Comparison of ENCODE assay signal across 10 mouse cellular contexts in the genomic region with DNA sequence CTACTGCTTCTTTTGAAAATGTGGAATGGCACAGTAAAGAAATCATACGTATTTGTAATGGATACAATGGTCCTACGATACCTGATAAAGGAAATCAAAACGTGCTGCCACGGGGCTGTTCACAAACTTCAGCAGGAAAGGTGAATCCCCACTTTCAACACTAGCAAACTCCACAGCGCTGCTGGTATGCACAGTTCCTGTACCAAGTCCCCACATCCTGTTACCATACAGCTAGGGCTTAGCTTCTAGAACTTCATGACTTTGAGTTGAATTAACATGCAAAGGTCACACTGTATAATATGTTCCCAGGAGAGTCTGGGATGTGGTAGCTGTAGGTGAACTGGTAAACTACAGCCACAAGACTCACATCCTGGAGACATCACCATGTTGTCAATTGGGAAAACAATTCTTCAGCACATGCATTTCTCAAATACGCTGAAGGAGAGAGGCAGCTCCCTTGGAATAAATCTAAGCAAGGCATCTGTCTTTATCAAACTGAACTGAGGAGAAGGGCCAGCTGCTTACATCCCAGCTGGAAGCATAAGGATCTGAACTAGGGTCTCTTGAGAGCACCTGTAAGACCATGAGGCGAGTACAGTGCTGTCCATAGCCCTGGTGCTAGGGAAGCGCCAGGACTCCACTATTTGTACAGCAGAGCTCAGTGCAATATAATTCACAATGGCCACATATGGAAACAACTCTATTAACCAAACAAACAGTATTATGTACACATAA.
DNase-seq lines count a peak whose midpoint lies in the region; ATAC-seq and TF ChIP-seq lines count a peak whose summit lies in the region.
"Had no signal": no experiment of that assay in that cellular context is flagged by ENCODE, and none has a peak within 500 bp of the region (broad histone marks: within the 10 kb centered on the region; RNA-seq: fewer than 3 reads in every experiment).

No protein-coding gene starts in this region.

- no peaks in the 10 kb centered on the region for H3K27me3 ChIP-seq in embryonic facial prominence, embryonic 12.5 days
- H3K27me3 ChIP-seq in embryonic facial prominence, embryonic 10.5 days (replicated peaks; ENCODE audit: low read depth, poor library complexity, severe bottlenecking): no peaks in the 10 kb centered on the region
- no peaks in the 10 kb centered on the region for H3K27me3 ChIP-seq in liver, adult 2 months (ENCODE audit: control insufficient read depth, insufficient read depth, low read length)
- H3K27me3 ChIP-seq in liver, embryonic 11.5 days (replicated peaks; ENCODE audit: control insufficient read depth, insufficient read depth, low read length): no peaks in the 10 kb centered on the region
- H3K27me3 ChIP-seq in small intestine, adult 2 months (ENCODE audit: control insufficient read depth, insufficient read depth, low read length): no peaks in the 10 kb centered on the region
- H3K27me3 ChIP-seq: midbrain, embryonic 12.5 days had no signal

- H3K4me1 ChIP-seq in embryonic facial prominence, embryonic 12.5 days: peaks cover 50% of the 10 kb centered on the region
- H3K4me1 ChIP-seq in embryonic facial prominence, embryonic 10.5 days: peaks cover 52% of the 10 kb centered on the region
- H3K4me1 ChIP-seq in liver, adult 2 months (ENCODE audit: control insufficient read depth, insufficient read depth, low read length): peaks cover 6% of the 10 kb centered on the region
- peaks cover 20% of the 10 kb centered on the region for H3K4me1 ChIP-seq in liver, embryonic 11.5 days (replicated peaks; ENCODE audit: control insufficient read depth, insufficient read depth, low read length)
- H3K4me1 ChIP-seq in small intestine, adult 2 months (ENCODE audit: control insufficient read depth, insufficient read depth, insufficient read length, low read length): peaks cover 9% of the 10 kb centered on the region; the same call in 1 of the 2 replicates

- peaks cover 13% of the 10 kb centered on the region; the same call in 1 of the 2 replicates for H3K79me2 ChIP-seq in liver, adult 2 months (ENCODE audit: control insufficient read depth, insufficient read depth, low read length)

- H3K36me3 ChIP-seq in embryonic facial prominence, embryonic 12.5 days: peaks cover 7% of the 10 kb centered on the region; the same call in 1 of the 2 replicates
- peaks cover 10% of the 10 kb centered on the region for H3K36me3 ChIP-seq in embryonic facial prominence, embryonic 10.5 days (replicated peaks)
- peaks cover 7% of the 10 kb centered on the region for H3K36me3 ChIP-seq in liver, adult 2 months (ENCODE audit: control insufficient read depth, insufficient read depth, low read length)
- H3K36me3 ChIP-seq in liver, embryonic 11.5 days (ENCODE audit: control insufficient read depth, insufficient read depth, low read length): no peaks in the 10 kb centered on the region
- peaks cover 2% of the 10 kb centered on the region; the same call in 1 of the 2 replicates for H3K36me3 ChIP-seq in small intestine, adult 2 months (ENCODE audit: control insufficient read depth, insufficient read depth, low read length)

- TF ChIP-seq CTCF in liver, adult 2 months (IDR thresholded peaks at IDR 0.05; ENCODE audit: low read depth, low read length): no peak
- no peak for TF ChIP-seq CTCF in small intestine, adult 2 months (IDR thresholded peaks at IDR 0.05; ENCODE audit: extremely low read depth, insufficient read length, insufficient replicate concordance, low read depth, low read length)

- H3K27ac ChIP-seq in embryonic facial prominence, embryonic 12.5 days: 0 out of 2 replicates have a peak overlapping the region, but pooled peaks have one; percentile 31
- no peak overlapping the region for H3K27ac ChIP-seq in embryonic facial prominence, embryonic 10.5 days (replicated peaks)
- H3K27ac ChIP-seq in liver, adult 2 months (replicated peaks; ENCODE audit: insufficient read depth, low read depth, low read length): peak overlapping the region; percentile 4; the same call in 1 of the 2 replicates
- no peak overlapping the region for H3K27ac ChIP-seq in liver, embryonic 11.5 days (ENCODE audit: low read depth, low read length)
- peak overlapping the region; percentile 83 for H3K27ac ChIP-seq in small intestine, adult 2 months (ENCODE audit: insufficient read depth, low read depth, low read length)
- H3K27ac ChIP-seq: midbrain, embryonic 12.5 days had no signal

- H3K9ac ChIP-seq in embryonic facial prominence, embryonic 12.5 days: no peak overlapping the region
- H3K9ac ChIP-seq in liver, adult 2 months (ENCODE audit: low read depth, low read length): no peak overlapping the region
- no peak overlapping the region for H3K9ac ChIP-seq in liver, embryonic 11.5 days (ENCODE audit: low read depth, low read length)
- H3K9ac ChIP-seq: midbrain, embryonic 12.5 days had no signal

- no peak for ATAC-seq in embryonic facial prominence, embryonic 12.5 days (ENCODE audit: insufficient number of reproducible peaks, insufficient read depth, low FRiP score, low TSS enrichment)
- ATAC-seq in liver, embryonic 11.5 days (replicated peaks; ENCODE audit: low FRiP score): no peak
- 0 out of 2 replicates have a peak, but pooled peaks have one; percentile 26 for ATAC-seq in common myeloid progenitor, adult 5-6 weeks (replicated peaks; ENCODE audit: low read depth, poor library complexity, severe bottlenecking)

- no peaks in the 10 kb centered on the region for H3K9me3 ChIP-seq in embryonic facial prominence, embryonic 12.5 days
- no peaks in the 10 kb centered on the region for H3K9me3 ChIP-seq in embryonic facial prominence, embryonic 10.5 days
- H3K9me3 ChIP-seq in liver, embryonic 11.5 days (ENCODE audit: control insufficient read depth, low read length): no peaks in the 10 kb centered on the region
- H3K9me3 ChIP-seq: midbrain, embryonic 12.5 days had no signal

- 85% methylated on average over 8 of the region's 8 CpGs for WGBS in embryonic facial prominence, embryonic 12.5 days
- WGBS in embryonic facial prominence, embryonic 10.5 days: 90% methylated on average over 8 of the region's 8 CpGs
- 80% methylated on average over 8 of the region's 8 CpGs for WGBS in liver, adult 2 months
- WGBS in liver, embryonic 11.5 days: 77% methylated on average over 8 of the region's 8 CpGs
- WGBS in small intestine, adult 2 months: 76% methylated on average over 8 of the region's 8 CpGs

- TF ChIP-seq POLR2A in liver, adult 2 months (IDR thresholded peaks at IDR 0.05; ENCODE audit: extremely low read depth, insufficient read depth, low read length): no peak
- TF ChIP-seq POLR2A in small intestine, adult 2 months (IDR thresholded peaks at IDR 0.05; ENCODE audit: low read depth, low read length): no peak

- no peak overlapping the region for H3K4me2 ChIP-seq in embryonic facial prominence, embryonic 12.5 days (replicated peaks)
- no peak overlapping the region for H3K4me2 ChIP-seq in liver, embryonic 11.5 days
- H3K4me2 ChIP-seq: midbrain, embryonic 12.5 days had no signal

- no peak overlapping the region for H3K4me3 ChIP-seq in embryonic facial prominence, embryonic 12.5 days
- H3K4me3 ChIP-seq in embryonic facial prominence, embryonic 10.5 days: no peak overlapping the region
- H3K4me3 ChIP-seq in liver, adult 2 months (ENCODE audit: insufficient read depth, low read depth, low read length): no peak overlapping the region
- H3K4me3 ChIP-seq in liver, embryonic 11.5 days (ENCODE audit: low read depth, low read length): no peak overlapping the region
- no peak overlapping the region for H3K4me3 ChIP-seq in small intestine, adult 2 months (ENCODE audit: low read depth, low read length)
- H3K4me3 ChIP-seq: midbrain, embryonic 12.5 days had no signal

- no peak for DNase-seq in embryonic facial prominence, embryonic 10.5 days (ENCODE audit: low spot score)
- DNase-seq in liver, adult 2 months (ENCODE audit: extremely low read depth, low read depth, low spot score): no peak
- no peak for DNase-seq in liver, embryonic 11.5 days (ENCODE audit: low spot score)
- DNase-seq in testis, postnatal 14 days (ENCODE audit: low spot score): no peak
- no peak for DNase-seq in gastrocnemius, postnatal 10 days
- DNase-seq: cerebellum, adult 9-10 months had no signal

Comparison
In these comparisons a context has a peak if more than half of its experiments do, and no peak if none do; other contexts are left out.
1. H3K27ac ChIP-seq: peak in embryonic facial prominence, embryonic 12.5 days (single experiment), liver, adult 2 months (single experiment) and small intestine, adult 2 months (single experiment); none in embryonic facial prominence, embryonic 10.5 days (single experiment) and liver, embryonic 11.5 days (single experiment).